Mouse (Mus musculus): ENCODE measurements around the gene Cyb5r4.
"Not testable (repeated sequence)": the region's sequence is repeated elsewhere in the genome, so short reads cannot be mapped to it uniquely, and the experiment has no call there.

The Cyb5r4 gene

DNA sequence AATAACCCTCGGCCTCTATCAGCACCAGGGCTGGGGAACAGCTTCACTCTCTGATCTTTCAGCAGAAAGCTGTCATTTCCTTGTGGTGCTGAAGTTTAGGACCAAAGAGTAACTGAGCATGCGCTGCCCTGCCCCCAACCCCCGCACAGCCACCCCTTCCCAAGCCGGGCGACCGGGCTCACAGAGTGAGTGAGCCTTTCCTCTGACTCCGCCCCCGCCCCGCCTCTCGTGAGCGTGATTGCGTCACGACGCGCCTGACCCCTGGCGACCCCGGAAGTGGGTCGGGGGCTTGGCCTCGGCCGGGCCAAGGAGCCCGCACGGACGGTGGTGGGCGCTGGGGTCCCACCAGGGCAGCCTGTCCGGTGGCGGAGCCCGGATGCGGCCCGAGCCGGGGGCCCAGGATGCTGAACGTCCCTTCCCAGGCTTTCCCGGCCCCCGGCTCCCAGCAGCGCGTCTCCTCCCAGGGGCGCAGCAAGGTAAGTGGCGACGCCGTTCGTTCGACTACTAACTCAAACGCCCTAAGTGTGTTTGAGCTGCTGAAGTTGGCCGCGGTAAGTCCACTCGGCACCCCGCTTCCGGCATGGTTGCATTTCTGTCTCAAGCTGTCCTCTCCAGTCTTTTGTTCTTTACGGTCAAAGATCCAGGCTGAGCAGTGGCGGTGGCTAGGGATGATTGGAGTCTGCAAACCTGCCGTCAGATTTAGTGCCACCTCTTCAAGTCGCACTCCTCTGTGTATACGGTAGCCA is at the start of gene Cyb5r4:
Gene Cyb5r4, plus strand, starts transcription at position 237 of the 746 bp plus-strand sequence.
- DNase-seq, result peak; percentile 91 to 96

DNA sequence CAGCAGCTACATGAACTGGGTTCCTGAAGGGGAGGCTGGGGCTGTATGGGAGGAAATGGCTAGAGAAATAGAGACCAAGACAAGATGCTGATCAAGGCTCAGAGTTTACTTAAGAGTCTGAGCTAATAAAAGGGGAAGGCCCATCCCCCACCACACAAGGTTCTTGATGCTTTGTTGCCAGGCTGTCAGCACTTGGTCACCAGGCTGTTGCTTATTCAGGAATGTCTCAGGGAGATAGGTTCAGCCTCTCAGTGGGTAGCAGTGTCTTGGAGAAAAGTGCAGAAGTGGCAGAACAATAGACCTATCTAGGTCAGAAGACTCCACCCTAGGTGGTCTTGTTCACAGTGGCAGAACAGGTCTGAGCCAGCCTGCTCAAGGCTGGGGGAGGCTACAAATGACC is 49.3 kb upstream of the Cyb5r4 start:
- DNase-seq, result not testable (repeated sequence)

DNA sequence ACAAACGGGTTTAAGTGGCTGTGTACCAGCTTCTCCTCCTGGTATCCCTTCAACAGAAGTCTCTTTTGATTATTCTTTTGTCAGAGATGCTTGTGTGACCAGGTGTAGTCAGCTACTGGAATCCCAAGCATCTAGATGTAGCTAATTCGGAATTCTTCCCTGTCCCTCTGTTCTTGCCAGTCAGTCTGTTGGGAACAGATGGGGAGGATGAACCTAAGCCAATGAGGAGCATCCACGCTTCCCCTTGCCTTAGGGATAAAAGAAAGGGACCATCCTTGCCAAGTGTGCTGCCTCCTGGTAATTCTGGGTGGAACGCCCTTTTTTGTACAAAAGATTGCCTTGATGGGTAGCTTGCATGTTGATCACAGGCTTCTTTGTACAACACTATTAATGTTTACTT is 48.3 kb upstream of the Cyb5r4 start:
- DNase-seq, result no peak

- DNase-seq, result no peak
Measured at GRCm38 (mm10) chr9:86976896-86977295, 44.9 kb upstream of the Cyb5r4 start.

- no peak for DNase-seq
Measured at GRCm38 (mm10) chr9:86978257-86978907, 43.4 kb upstream of the Cyb5r4 start.

GRCm38 (mm10) chr9:86980048-86980447 is 41.8 kb upstream of the Cyb5r4 start:
- no peak for DNase-seq

GRCm38 (mm10) chr9:86980942-86981341 is 40.9 kb upstream of the Cyb5r4 start:
- no peak for DNase-seq

GRCm38 (mm10) chr9:86981551-86981950 is 40.3 kb upstream of the Cyb5r4 start:
- DNase-seq, result no peak

- DNase-seq, result no peak
Measured at GRCm38 (mm10) chr9:86984583-86984982, 37.2 kb upstream of the Cyb5r4 start.

GRCm38 (mm10) chr9:86985105-86985504 is 36.7 kb upstream of the Cyb5r4 start:
- no peak for DNase-seq

GRCm38 (mm10) chr9:86986703-86987296 is 35.0 kb upstream of the Cyb5r4 start:
- DNase-seq, result no peak

GRCm38 (mm10) chr9:86989822-86990221 is 32.0 kb upstream of the Cyb5r4 start:
- DNase-seq, result no peak

DNA sequence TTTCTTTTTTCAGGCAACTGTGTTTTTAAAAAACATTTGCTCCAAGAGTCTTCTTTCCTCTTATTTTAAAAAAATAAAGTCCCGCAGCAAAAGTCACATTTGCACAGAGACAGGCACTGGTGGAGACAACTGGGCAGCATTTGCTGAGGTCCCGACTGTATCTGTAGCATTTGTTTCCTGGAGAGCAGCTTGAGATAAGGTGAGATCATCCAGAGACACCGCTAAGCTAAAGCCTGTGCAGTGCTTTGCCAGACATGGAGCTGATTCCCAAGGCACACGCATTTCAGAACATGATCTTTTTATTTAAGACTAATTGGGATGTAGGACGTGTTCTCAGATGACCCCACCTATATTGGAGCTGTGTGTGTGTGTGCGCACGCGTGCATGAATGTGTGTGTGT is 30.1 kb upstream of the Cyb5r4 start:
- no peak for DNase-seq

GRCm38 (mm10) chr9:86997046-86997691 is 24.6 kb upstream of the Cyb5r4 start:
- no peak for DNase-seq

- no peak for DNase-seq
Measured at GRCm38 (mm10) chr9:86999956-87000582, 21.7 kb upstream of the Cyb5r4 start.

DNA sequence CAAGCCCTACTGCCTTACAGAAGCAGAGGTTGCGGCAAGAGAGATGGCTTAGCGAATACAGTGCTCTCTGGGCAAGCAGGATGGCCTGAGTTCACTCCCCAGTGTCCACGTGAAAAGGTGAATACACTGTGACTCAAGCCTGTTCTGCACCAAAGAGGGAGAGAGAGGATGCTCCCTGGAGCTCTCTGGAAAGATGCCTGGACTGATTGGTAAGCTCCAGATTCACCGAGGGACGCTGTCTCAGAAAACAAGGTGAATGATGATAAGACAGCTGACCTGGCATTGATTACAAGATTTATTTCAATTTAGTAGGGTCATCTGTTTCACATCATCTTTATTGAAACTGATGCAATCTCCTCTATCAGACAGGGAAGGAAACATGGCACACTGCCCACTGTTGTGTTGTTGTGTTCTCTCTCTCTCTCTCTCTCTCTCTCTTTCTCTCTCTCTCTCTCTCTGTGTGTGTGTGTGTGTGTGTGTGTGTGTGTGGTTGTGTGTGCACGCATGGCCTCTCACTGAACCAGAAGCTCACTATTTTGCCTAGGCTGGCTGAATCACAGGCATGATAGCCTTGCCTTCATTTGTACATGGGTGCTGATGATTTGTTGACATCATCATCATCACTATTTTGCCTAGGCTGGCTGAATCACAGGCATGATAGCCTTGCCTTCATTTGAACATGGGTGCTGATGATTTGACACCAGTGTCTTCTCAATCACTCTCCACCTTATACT is 16.9 kb upstream of the Cyb5r4 start:
- no peak for DNase-seq

GRCm38 (mm10) chr9:87005435-87005779 is 16.4 kb upstream of the Cyb5r4 start:
- DNase-seq, result no peak

GRCm38 (mm10) chr9:87008507-87008906 is 13.3 kb upstream of the Cyb5r4 start:
- DNase-seq, result no peak

- no peak for DNase-seq
Measured at GRCm38 (mm10) chr9:87008919-87009318, 12.9 kb upstream of the Cyb5r4 start.

DNA sequence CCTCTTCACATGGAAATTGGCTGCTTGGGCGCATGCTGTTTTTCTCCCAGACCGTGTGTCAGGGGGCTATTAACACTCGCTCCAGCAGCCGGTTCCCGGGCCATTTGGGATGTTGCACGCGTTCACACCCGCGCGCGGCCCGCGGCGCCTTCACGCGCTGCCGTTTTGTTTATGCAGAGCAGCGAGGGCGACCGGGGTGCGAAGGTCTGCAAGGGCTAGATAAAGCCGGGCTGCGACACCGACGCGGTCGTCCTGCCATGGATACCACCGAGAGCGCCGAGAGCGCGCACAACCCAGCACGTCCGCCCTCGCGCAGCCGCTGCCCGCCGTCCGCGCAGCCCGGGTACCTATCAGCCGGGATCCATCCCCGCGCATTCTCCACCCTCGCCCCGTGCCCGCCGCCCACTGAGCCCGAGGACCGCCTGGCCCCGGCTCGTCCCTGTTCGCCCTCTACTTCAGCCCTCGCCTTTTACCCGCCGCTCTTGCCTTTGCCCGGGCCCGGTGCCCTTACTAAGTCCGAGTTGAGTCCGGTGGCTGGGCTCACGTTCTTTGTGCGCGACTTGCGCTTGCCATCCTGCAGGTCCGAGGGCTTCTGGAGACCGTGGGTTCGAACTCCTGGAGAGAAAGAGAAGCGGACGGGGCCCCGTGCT is 6.4 kb upstream of the Cyb5r4 start, which contains the start of gene Ripply2:
Gene Ripply2, plus strand, starts transcription at position 250 of the 650 bp plus-strand sequence.
- DNase-seq, result no peak

- DNase-seq, result no peak
Measured at GRCm38 (mm10) chr9:87015938-87016294, 5.9 kb upstream of the Cyb5r4 start.

DNA sequence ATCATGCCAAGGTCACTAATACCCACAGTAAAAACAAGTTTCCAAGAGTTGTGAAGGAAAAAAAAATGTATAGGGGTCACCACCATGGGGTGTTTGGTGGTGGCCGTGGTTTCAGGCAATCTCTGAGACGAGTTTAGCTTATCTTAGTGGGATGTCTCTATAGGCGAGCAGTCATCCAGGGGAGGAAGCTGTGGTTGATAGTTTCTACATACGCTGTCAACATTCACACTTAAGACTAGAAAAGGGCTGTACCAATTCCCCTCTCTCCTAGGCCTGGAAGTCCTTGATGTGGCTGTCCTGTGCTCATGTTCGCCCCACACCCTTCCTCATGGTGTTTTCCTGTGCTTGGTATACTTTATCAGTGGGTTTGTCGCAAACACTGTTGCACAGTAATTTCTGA is 4.0 kb downstream of the Cyb5r4 start:
- DNase-seq, result no peak
